Mouse (Mus musculus) gastrocnemius, postnatal 10 days (tissue): ENCODE measurements around the gene Ttll6. TPM values are rescaled to one million over a fixed set of nuclear protein-coding genes. Genes with fewer than 3 reads are reported as not detected.
A peak's percentile ranks its signal among the peaks of the same experiment; 100 is the strongest.
"Not testable (repeated sequence)": the region's sequence is repeated elsewhere in the genome, so short reads cannot be mapped to it uniquely, and the experiment has no call there.

Experiments
- DNase-seq: peaks from one replicate; pipeline ENCODE4 v3.0.0; 2021; ENCODE audit warnings: mixed read lengths
- long read RNA-seq, 2 experiments: library from polyadenylated mRNA; stranded (forward); transcript quantifications; one replicate each; pipeline ENCODE4 v2.0.0; 2021
- total RNA-seq, 2 experiments: library from RNA; stranded (reverse); gene quantifications; 2 replicates each; pipeline ENCODE4 v1.2.3; 2021

Gene Ttll6
- not detected for total RNA-seq
- long read RNA-seq, experiment 1: 0 reads
- long read RNA-seq, experiment 2: 0 reads

- DNase-seq: peak; percentile 61
Measured at GRCm38 (mm10) chr11:96133239-96133865, at the start of gene Ttll6. Ttll6 (plus strand) TSS chr11:96133786.

GRCm38 (mm10) chr11:96087981-96088380, 45.6 kb upstream of the Ttll6 start:
- DNase-seq: no peak

GRCm38 (mm10) chr11:96091073-96091472, 42.5 kb upstream of the Ttll6 start:
- no peak for DNase-seq

GRCm38 (mm10) chr11:96092674-96093291, 40.8 kb upstream of the Ttll6 start:
- no peak for DNase-seq

- DNase-seq: peak; percentile 57
Measured at GRCm38 (mm10) chr11:96093361-96093760, 40.2 kb upstream of the Ttll6 start.

- DNase-seq: no peak
Measured at GRCm38 (mm10) chr11:96108376-96108775, 25.2 kb upstream of the Ttll6 start.

GRCm38 (mm10) chr11:96110950-96111349, 22.6 kb upstream of the Ttll6 start:
- not testable (repeated sequence) for DNase-seq

GRCm38 (mm10) chr11:96111751-96112150, 21.8 kb upstream of the Ttll6 start, which contains the start of gene Calcoco2:
Calcoco2 (minus strand) TSS chr11:96111964.
- DNase-seq: no peak

GRCm38 (mm10) chr11:96114077-96114476, 19.5 kb upstream of the Ttll6 start:
- DNase-seq: no peak

GRCm38 (mm10) chr11:96115416-96115815, 18.2 kb upstream of the Ttll6 start:
- DNase-seq: no peak

- DNase-seq: no peak
Measured at GRCm38 (mm10) chr11:96116116-96116515, 17.5 kb upstream of the Ttll6 start.

GRCm38 (mm10) chr11:96116925-96117324, 16.7 kb upstream of the Ttll6 start:
- DNase-seq: not testable (repeated sequence)

GRCm38 (mm10) chr11:96119401-96119800, 14.2 kb upstream of the Ttll6 start:
- no peak for DNase-seq

- not testable (repeated sequence) for DNase-seq
Measured at GRCm38 (mm10) chr11:96122806-96123205, 10.8 kb upstream of the Ttll6 start.

GRCm38 (mm10) chr11:96124052-96124914, 9.3 kb upstream of the Ttll6 start:
- no peak for DNase-seq

- no peak for DNase-seq
Measured at GRCm38 (mm10) chr11:96130606-96131005, 3.0 kb upstream of the Ttll6 start.

GRCm38 (mm10) chr11:96135847-96136246, 2.3 kb downstream of the Ttll6 start:
- no peak for DNase-seq

GRCm38 (mm10) chr11:96140726-96141175, 7.2 kb downstream of the Ttll6 start:
- no peak for DNase-seq

- DNase-seq: no peak
Measured at GRCm38 (mm10) chr11:96143766-96144165, 10.2 kb downstream of the Ttll6 start.

- peak; percentile 70 for DNase-seq
Measured at GRCm38 (mm10) chr11:96145622-96146270, 12.2 kb downstream of the Ttll6 start.

GRCm38 (mm10) chr11:96147471-96147870, 13.9 kb downstream of the Ttll6 start:
- no peak for DNase-seq

- no peak for DNase-seq
Measured at GRCm38 (mm10) chr11:96164769-96165168, 31.2 kb downstream of the Ttll6 start.
